Mouse (Mus musculus) C2C12 (cell line): ENCODE measurements around the gene Glt1d1. TPM values are rescaled to one million over a fixed set of nuclear protein-coding genes. Genes with fewer than 3 reads are reported as not detected.

Source experiments
- H3K27me3 ChIP-seq: one replicate; pipeline ENCODE4 v1.6.1; 2011; ENCODE audit not compliant: control insufficient read depth, insufficient read depth, insufficient read length
- H3K36me3 ChIP-seq: one replicate; pipeline ENCODE4 v1.6.1; 2011; ENCODE audit not compliant: control insufficient read depth, insufficient read depth
- H3K4me3 ChIP-seq: one replicate; pipeline ENCODE4 v1.5.1; 2011; ENCODE audit warnings: mild to moderate bottlenecking, control low read depth; ENCODE audit not compliant: poor library complexity, insufficient read depth, severe bottlenecking
- H3K79me2 ChIP-seq: one replicate; pipeline ENCODE4 v1.6.1; 2011; ENCODE audit not compliant: control insufficient read depth, insufficient read depth
- H3K79me3 ChIP-seq: one replicate; pipeline ENCODE4 v1.6.1; 2011; ENCODE audit warnings: low read depth, control low read depth
- H3ac ChIP-seq: one replicate; pipeline ENCODE3; 2011; ENCODE audit warnings: low read depth; ENCODE audit not compliant: control insufficient read depth, insufficient read length
- CEBPB ChIP-seq: IDR thresholded peaks from one replicate; pipeline ENCODE4 v1.6.1; 2011; ENCODE audit warnings: low read depth, mild to moderate bottlenecking, control low read depth, moderate library complexity
- CTCF ChIP-seq: IDR thresholded peaks from one replicate; pipeline ENCODE4 v1.5.1; 2011; ENCODE audit not compliant: control insufficient read depth, insufficient read depth, insufficient read length
- FOSL1 ChIP-seq: IDR thresholded peaks from one replicate; pipeline ENCODE4 v1.8.0; 2011; ENCODE audit warnings: mild to moderate bottlenecking, low read length; ENCODE audit not compliant: poor library complexity, insufficient read depth, severe bottlenecking
- MAX ChIP-seq: IDR thresholded peaks from one replicate; pipeline ENCODE4 v1.6.1; 2011; ENCODE audit warnings: mild to moderate bottlenecking, control low read depth
- MYOD1 ChIP-seq: IDR thresholded peaks from one replicate; pipeline ENCODE4 v1.6.1; 2011; ENCODE audit warnings: low read depth; ENCODE audit not compliant: control insufficient read depth, insufficient read length
- MYOG ChIP-seq: IDR thresholded peaks from one replicate; pipeline ENCODE4 v1.6.1; 2011; ENCODE audit not compliant: control insufficient read depth, insufficient read length; ENCODE audit errors: extremely low read depth
- USF1 ChIP-seq: IDR thresholded peaks from one replicate; pipeline ENCODE4 v1.6.1; 2011; ENCODE audit warnings: low read depth, mild to moderate bottlenecking, control low read depth, moderate library complexity
- polyA plus RNA-seq: library from polyadenylated mRNA; unstranded; fragments of >200 nt; fragmentation: generic; extraction: Trizol; gene quantifications from one replicate; pipeline ENCODE4 v1.2.1, GENCODE M21; 2012; ENCODE audit warnings: missing spikeins

The Glt1d1 gene
- polyA plus RNA-seq, 1 experiment: not detected

DNA sequence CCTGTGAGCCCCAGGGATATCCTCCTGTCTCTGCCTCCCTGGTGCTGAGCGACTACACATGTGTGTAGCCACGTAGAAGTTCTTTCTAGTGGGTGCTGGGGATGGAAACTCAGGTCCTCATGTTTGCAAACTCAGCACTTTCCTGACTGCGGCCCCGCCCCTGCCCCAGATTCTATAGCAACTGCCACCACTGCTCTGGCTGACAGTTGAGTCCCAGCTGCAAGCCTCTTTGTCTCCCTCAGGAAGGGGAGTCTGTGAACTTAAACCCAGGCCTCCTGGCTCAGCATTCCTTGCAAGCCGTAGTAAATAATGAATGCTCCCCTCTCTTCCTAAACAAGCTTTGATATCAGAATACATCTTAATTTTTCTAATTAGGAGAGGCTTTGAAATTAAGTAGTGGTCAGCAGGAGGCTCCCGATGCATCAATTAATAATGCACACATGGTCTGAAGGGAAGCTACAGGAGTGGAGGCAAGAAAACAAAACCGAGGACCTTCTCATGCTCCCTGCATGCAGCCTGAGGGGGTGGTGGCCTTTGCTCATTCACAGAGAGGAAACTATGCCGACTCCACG is 71.6 kb downstream of the Glt1d1 start:
- no peaks in the 10 kb centered on the region for H3K36me3 ChIP-seq
- no peaks in the 10 kb centered on the region for H3K27me3 ChIP-seq
- H3K4me3 ChIP-seq: no peak overlapping the region
- TF ChIP-seq MYOD1 (no peak), MYOG (no peak), MAX (no peak), USF1 (no peak), CTCF (no peak), CEBPB (no peak), FOSL1 (no peak)
- H3K79me2 ChIP-seq: no peaks in the 10 kb centered on the region
- H3ac ChIP-seq: no peak overlapping the region
- H3K79me3 ChIP-seq: no peaks in the 10 kb centered on the region

- Histone ChIP-seq H3K79me3 (no peaks in the 10 kb centered on the region), H3K36me3 (no peaks in the 10 kb centered on the region), H3ac (no peak overlapping the region), H3K27me3 (no peaks in the 10 kb centered on the region), H3K79me2 (no peaks in the 10 kb centered on the region), H3K4me3 (no peak overlapping the region)
- no peak for TF ChIP-seq CEBPB
- no peak for TF ChIP-seq USF1
- no peak for TF ChIP-seq MAX
- TF ChIP-seq MYOD1: no peak
- no peak for TF ChIP-seq MYOG
- TF ChIP-seq CTCF: no peak
- TF ChIP-seq FOSL1: no peak
These were observed 73.2 kb downstream of the Glt1d1 start for GRCm38 (mm10) chr5:127705225-127705624.

DNA sequence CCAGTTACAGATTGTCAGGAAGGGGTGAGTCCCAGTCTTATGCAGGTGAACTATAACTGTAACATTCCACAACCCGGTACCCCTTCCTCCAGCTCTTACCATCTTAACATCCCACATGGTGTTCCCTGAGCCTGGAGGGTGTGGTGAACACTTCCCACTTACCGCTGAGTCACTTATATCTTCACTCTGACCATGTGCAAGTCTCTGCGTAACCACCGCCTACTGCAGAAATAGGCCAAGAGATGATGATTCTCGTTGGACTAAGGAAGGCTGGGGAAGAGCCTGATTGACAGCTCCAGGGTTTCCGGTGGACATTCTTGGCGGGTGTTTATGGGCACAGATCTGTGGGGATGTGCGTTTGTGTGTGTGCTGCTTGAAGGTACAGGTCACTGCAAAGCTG is 73.9 kb downstream of the Glt1d1 start:
- H3ac ChIP-seq: no peak overlapping the region
- H3K27me3 ChIP-seq: no peaks in the 10 kb centered on the region
- no peaks in the 10 kb centered on the region for H3K36me3 ChIP-seq
- TF ChIP-seq CTCF: no peak
- TF ChIP-seq MAX: no peak
- no peak for TF ChIP-seq USF1
- no peak for TF ChIP-seq CEBPB
- TF ChIP-seq FOSL1: no peak
- TF ChIP-seq MYOG: no peak
- TF ChIP-seq MYOD1: no peak
- H3K4me3 ChIP-seq: no peak overlapping the region
- no peaks in the 10 kb centered on the region for H3K79me3 ChIP-seq
- H3K79me2 ChIP-seq: no peaks in the 10 kb centered on the region

- TF ChIP-seq FOSL1 (no peak), MYOG (no peak), MAX (no peak), CEBPB (no peak), MYOD1 (no peak), USF1 (no peak), CTCF (no peak)
- Histone ChIP-seq H3K79me3 (no peaks in the 10 kb centered on the region), H3K36me3 (no peaks in the 10 kb centered on the region), H3ac (no peak overlapping the region), H3K27me3 (no peaks in the 10 kb centered on the region), H3K79me2 (no peaks in the 10 kb centered on the region), H3K4me3 (no peak overlapping the region)
These were observed 76.1 kb downstream of the Glt1d1 start for GRCm38 (mm10) chr5:127708143-127708542.

GRCm38 (mm10) chr5:127714783-127715704 is 83.0 kb downstream of the Glt1d1 start:
- Histone ChIP-seq H3K79me2 (no peaks in the 10 kb centered on the region), H3K36me3 (no peaks in the 10 kb centered on the region), H3K27me3 (no peaks in the 10 kb centered on the region), H3K79me3 (no peaks in the 10 kb centered on the region), H3ac (no peak overlapping the region), H3K4me3 (no peak overlapping the region)
- no peak for TF ChIP-seq MAX
- no peak for TF ChIP-seq FOSL1
- no peak for TF ChIP-seq MYOD1
- no peak for TF ChIP-seq CTCF
- no peak for TF ChIP-seq MYOG
- TF ChIP-seq USF1: no peak
- TF ChIP-seq CEBPB: no peak
